Mouse (Mus musculus) granulocyte monocyte progenitor cell, adult 5-6 weeks (primary cell): ENCODE measurements around the gene Gsn. TPM values are rescaled to one million over a fixed set of nuclear protein-coding genes. Genes with fewer than 3 reads are reported as not detected.

Experiments used
- ATAC-seq: replicated peaks from 2 replicates; pipeline ENCODE4 v1.8.0; 2016; ENCODE audit warnings: mild to moderate bottlenecking, moderate TSS enrichment, inconsistent platforms; ENCODE audit not compliant: poor library complexity, severe bottlenecking
- total RNA-seq, 2 experiments: library from RNA; stranded (forward) in 1 of 2; stranded (reverse) in 1 of 2; fragments of 200-712, 200-1000 nt in 1 of 2; fragments of >200 nt in 1 of 2; fragmentation: Nextera tagmentation in 1 of 2; gene quantifications; 2 replicates each; pipeline ENCODE4 v1.2.3; 2014 to 2017

Gene Gsn
- total RNA-seq, 2 experiments from 2014 or later = 7.8 to 8.4 TPM

DNA sequence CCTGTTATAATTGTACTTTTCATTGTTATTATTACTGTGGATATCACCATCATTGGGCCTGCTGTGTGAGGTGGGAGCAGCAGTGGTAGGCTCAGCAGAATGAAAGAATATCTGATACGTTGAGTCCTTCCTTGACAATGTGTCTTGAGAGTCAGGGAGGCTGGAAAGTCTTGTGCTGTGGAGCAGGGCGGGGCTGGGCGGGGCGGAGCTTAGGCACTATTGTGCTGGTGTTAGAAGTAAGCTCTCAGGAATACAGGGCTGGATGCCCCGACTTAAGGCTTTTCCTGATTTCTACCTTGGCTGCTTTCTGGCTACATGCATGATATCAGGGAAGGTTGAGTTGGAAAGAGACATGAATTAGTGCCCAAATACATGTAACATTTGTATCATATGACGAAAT, 3.4 kb upstream of the Gsn start:
- no peak for ATAC-seq

GRCm38 (mm10) chr2:35253751-35254150, 2.4 kb upstream of the Gsn start:
- peak; percentile 54 for ATAC-seq

DNA sequence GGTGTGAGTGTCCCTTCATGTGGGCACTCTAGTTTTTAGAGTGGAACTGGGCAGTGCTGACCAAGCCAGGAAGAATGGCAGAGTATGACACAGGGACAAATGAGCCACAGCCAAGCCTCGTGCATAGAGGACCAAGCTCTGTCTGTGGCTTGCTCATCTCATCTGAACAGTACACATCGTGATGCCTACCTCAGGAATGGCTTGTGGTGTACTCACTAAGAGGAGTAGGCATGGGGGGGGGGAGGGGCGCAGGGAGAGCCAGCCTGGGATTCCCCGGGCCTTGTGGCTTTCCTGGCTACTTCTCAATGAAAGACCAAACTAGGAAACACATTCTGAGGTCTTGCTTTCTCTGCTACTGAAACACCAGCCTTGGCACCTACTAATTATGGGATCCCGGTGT, 1.2 kb upstream of the Gsn start:
- no peak for ATAC-seq

GRCm38 (mm10) chr2:35255462-35255861, 718 bp upstream of the Gsn start:
- ATAC-seq = no peak

DNA sequence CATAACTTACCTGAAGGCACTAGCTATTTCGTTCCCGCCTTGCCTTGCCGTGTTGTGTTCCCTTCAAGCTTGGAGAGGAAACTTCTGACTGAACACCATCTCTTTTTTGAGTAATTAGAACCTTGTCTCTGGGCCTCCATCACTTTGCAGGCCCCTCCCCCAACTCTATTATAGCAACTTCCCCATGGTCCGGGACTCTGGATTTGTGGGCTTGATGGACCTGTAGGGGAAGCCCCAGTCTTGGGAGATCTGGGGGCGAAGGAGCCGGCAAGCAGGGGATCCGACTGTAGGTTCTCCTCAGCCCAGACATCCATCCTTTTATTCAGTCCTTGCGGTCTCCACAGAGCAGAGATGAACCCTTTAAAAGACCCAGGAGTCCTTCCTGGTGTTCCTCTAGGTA, 752 bp downstream of the Gsn start:
- ATAC-seq = peak; percentile 31

GRCm38 (mm10) chr2:35257886-35258285, 1.7 kb downstream of the Gsn start:
- no peak for ATAC-seq

- no peak for ATAC-seq
Measured at GRCm38 (mm10) chr2:35258590-35258989, 2.4 kb downstream of the Gsn start.

DNA sequence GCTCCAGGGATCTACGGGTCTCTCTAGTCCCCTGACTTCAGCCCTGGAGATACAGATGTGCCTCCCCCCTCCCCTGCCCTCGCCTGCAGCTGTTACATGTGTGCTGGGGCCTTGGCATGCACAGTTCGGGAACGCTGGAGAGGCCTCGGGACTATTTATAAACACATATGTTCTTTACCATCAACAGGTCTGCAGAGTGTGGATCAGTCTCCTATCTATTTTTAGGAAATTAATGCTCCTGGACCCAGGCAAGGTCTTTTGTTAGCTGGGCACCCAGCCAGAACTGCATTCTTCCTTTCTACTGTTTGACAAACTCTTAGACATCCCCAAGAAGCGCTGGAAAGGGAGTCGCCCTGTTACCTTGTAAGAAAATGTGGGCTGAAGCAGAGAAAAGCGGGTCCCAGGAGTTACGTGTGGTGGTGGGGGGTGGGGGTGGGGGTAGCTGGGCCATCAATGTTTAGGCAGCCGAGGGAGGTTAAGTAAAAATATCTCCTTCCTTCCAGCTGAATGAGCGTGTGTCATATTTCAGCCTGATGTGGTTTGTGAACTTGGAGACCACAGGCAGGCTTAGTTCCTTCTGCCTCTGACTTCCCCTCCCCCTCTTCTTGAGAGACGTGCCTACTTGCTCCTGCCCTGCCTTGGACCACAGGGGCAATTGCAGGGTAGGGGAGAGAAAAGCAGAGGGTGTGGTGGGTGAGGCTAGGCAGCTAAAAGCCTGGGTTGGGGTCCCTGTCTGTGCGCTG, 3.3 kb downstream of the Gsn start:
- ATAC-seq = peak; percentile 59

DNA sequence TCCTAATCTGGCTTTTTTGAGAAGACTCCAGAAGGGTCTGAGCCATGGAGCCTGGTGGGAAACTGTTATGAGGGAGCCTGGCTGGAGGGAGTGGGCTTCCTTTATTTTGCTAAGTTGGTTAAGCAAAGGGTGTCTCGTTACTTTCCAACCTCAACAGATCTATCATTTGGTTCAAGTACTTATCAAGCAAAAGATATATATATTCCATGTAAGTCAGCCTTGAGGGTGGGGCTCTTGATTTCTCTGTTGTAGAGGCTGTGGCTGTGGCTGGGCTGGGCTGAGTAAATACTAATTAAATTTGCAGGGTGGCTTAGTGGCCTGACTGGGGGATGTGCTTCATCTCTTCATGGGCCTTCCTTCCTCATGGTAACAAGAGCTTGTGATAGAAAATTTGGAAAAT, 4.1 kb downstream of the Gsn start:
- ATAC-seq = no peak

GRCm38 (mm10) chr2:35264095-35264494, 7.9 kb downstream of the Gsn start:
- no peak for ATAC-seq

DNA sequence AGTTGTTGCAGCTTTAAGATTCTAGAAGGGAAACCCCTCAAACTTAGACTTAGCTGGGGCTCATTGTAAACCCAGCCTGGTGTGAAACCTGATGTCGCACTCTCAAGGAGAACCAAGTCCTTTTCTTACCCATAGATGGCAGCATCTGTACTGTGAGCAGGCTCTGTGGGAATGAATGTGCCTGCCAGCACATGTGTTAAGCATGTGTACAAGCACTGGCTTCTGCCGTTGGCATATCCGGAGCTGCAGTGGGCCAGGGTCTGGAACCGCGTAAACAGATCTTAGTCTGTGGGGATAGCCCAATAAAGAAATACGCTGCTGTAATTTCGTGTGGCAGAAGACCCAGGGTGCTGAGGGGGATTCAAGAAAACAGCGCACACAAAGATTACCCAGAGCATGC, 9.1 kb downstream of the Gsn start:
- ATAC-seq = peak; percentile 89

- no peak for ATAC-seq
Measured at GRCm38 (mm10) chr2:35265775-35266174, 9.6 kb downstream of the Gsn start.

GRCm38 (mm10) chr2:35266251-35266905, 10.2 kb downstream of the Gsn start:
- no peak for ATAC-seq

DNA sequence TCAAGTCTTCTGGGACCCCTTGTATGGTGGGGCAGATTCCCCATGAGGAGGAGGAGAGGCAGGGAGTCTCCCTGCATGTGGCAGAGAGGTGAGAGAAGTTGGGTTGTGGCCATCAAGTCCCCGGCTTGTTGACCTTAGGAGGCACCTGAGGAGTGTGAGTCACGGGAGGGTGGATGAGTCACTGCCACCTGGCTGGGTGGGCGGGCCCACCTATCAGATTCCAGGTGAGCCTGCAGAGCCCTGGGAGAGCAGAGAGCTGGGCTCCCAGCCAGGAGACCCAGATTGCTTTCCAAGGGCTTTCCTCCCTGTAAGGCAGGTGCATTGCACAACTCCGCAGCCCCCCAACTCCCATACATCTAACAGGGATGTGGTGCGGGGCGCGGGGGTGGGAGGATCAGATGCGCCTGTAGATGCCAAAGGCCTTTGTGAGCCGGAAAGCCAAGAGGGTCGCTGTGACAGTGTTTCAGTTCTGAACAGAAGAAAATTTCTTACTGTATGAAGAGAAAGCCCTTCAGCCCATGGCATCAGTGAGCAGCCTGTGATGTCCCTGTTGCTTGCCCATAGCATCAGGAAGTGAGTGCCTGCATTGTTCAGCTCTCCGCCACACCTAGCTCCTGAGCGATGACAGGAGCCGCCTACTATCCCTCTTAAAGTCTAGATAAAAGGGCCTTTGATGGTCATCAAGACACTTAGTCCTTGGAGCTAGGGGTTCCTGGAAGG, 11.1 kb downstream of the Gsn start:
- no peak for ATAC-seq

DNA sequence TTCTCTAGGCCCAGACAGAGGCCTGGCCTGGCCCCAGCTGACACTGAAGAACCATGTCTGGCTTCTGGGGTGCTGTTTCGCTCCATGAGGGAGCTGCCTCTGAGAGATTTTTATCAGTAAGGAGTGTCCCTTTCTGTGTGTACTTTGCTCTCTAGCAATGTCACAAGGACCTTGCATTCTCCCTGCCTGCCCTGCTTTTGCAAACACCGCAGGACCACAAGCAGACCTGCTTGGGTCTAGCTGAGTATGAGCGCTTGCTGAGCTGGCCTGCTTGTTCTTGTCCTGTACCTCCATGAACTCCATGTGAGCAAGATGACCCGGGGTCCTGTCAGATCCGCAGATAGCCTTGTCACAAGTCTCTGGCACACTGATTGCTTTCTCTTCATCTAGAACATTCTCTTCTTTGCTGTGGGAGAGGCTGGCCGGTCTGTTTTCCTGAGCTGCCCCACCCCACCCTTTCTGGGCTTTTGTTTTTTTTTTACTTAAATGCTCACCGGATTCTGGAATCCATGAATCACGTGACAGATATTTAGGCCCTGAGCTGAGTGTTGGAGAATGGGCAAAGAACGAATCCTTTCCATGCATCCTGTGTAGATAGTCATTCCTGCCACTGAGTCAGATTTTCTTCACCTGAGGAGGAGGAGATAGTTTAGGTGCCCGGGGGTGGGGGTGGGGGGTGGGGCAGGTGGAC, 11.8 kb downstream of the Gsn start:
- no peak for ATAC-seq

GRCm38 (mm10) chr2:35269136-35269535, 13.0 kb downstream of the Gsn start:
- no peak for ATAC-seq

GRCm38 (mm10) chr2:35269716-35270260, 13.6 kb downstream of the Gsn start:
- no peak for ATAC-seq

DNA sequence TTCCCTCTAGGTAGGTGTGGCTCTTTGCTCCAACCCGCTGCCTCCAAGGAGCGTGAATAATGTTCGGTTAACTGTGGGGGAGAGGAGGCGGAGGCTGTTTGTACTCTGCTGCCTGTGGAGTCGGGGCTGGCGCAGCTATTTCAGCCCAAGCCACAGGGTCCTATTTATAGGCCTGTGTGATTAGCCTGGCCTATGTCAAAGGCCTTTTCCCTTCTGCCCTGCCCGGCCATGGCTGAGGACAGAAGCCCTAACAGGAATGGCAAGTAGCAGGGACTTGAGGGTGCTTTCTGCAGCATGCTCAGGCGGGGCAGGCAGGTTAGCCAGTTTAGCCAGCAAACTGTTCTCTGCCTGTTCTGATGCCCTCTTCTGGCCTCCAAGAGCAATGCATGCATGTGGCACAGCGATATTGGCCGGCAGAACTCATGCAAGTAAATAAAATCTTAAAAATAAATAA, 14.4 kb downstream of the Gsn start:
- ATAC-seq = peak; percentile 80

DNA sequence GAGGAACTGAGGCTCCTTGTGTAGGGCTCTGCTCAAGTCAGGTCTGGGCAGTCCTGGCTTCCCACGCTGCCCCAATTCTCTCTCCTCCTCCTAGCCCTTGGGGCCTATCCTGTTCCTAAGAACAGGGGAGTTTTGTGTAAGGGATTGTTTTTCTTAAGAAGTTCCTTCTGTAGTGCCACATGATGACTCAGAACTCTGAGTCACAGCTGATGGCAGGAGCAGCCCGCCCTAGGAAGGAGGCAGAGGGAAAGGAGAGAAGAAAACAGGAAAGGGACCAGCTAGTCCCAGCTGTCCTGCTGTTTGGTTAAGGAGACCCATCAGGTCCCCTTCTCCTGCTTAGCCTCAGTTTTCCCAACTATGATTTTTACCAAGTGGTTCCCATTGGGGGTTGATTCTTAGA, 15.6 kb downstream of the Gsn start:
- peak; percentile 38 for ATAC-seq

DNA sequence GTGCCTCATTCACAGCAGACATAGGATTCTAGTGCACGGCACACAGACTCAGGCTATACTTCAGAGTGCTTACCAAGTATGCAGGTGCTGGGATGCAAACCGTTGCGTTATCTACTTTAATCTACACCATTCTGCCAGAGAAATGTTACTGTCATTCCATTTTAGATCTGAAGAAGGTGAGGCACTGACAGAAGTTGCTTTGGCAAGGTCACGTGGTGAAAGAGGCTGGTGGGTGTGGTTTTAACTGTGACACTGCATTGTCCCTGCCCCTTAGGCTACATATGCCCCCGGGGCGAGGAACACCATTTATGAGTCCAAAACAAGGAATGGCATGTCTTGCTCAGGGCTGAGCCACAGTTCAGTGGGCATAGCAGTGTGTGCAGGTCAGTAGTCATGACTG, 16.7 kb downstream of the Gsn start:
- ATAC-seq = no peak

DNA sequence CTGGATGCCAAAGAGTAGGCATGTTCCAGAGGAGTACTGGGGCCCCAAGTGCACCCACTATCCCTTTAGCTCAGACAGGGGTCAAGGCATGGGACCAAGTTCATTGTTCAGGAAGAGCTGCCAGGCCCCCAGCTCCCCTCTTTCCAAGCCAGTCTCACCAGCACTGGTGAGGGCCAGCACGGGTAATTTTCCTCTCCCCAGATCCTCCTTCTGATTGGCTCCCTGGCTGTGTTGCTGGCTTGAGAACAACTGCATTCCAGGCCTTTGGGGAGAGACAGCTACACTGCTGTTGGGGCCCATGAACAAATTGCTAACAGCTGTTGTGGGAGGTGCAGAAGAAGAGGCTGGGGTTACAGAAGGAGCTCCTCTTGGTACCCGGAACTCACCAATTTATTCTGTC, 17.4 kb downstream of the Gsn start:
- ATAC-seq = no peak
